Mouse (Mus musculus) brain, adult 2 months (tissue): ENCODE results near the gene Gm498.

Source experiments
- DNase-seq: peaks from one replicate; pipeline ENCODE4 v3.0.0; 2011; ENCODE audit warnings: low read depth, low spot score

Gm498 gene

GRCm38 (mm10) chr7:143866538-143866937, at the start of gene Gm498:
Gene Gm498, plus strand, starts transcription at chr7:143866838.
- no peak for DNase-seq

- no peak for DNase-seq
Measured at GRCm38 (mm10) chr7:143819201-143819600, 47.4 kb upstream of the Gm498 start.

GRCm38 (mm10) chr7:143821241-143821640, 45.4 kb upstream of the Gm498 start:
- DNase-seq = no peak

- DNase-seq = peak; percentile 99
Measured at GRCm38 (mm10) chr7:143822375-143823265, 44.0 kb upstream of the Gm498 start, which contains the start of the genes Nadsyn1 and Dhcr7. Gene Nadsyn1, minus strand, starts transcription at chr7:143822849. Gene Dhcr7, plus strand, starts transcription at chr7:143823145.

- DNase-seq = no peak
Measured at GRCm38 (mm10) chr7:143823266-143823605, 43.4 kb upstream of the Gm498 start.

GRCm38 (mm10) chr7:143826985-143827384, 39.7 kb upstream of the Gm498 start:
- no peak for DNase-seq

GRCm38 (mm10) chr7:143829504-143830331, 36.9 kb upstream of the Gm498 start:
- peak; percentile 99 for DNase-seq

GRCm38 (mm10) chr7:143830399-143830798, 36.2 kb upstream of the Gm498 start:
- no peak for DNase-seq

GRCm38 (mm10) chr7:143832196-143832595, 34.4 kb upstream of the Gm498 start:
- DNase-seq = peak; percentile 12

GRCm38 (mm10) chr7:143832611-143833010, 34.0 kb upstream of the Gm498 start:
- no peak for DNase-seq

- DNase-seq = no peak
Measured at GRCm38 (mm10) chr7:143833581-143834190, 33.0 kb upstream of the Gm498 start.

- DNase-seq = no peak
Measured at GRCm38 (mm10) chr7:143834316-143834715, 32.3 kb upstream of the Gm498 start.

GRCm38 (mm10) chr7:143834972-143835371, 31.7 kb upstream of the Gm498 start:
- peak; percentile 34 for DNase-seq

- peak; percentile 27 for DNase-seq
Measured at GRCm38 (mm10) chr7:143837705-143838358, 28.8 kb upstream of the Gm498 start.

GRCm38 (mm10) chr7:143840121-143840520, 26.5 kb upstream of the Gm498 start:
- DNase-seq = no peak

- DNase-seq = no peak
Measured at GRCm38 (mm10) chr7:143841301-143841700, 25.3 kb upstream of the Gm498 start.

- no peak for DNase-seq
Measured at GRCm38 (mm10) chr7:143848127-143848767, 18.4 kb upstream of the Gm498 start.

GRCm38 (mm10) chr7:143848768-143849482, 17.7 kb upstream of the Gm498 start:
- no peak for DNase-seq

- no peak for DNase-seq
Measured at GRCm38 (mm10) chr7:143868874-143869273, 2.2 kb downstream of the Gm498 start.

- DNase-seq = no peak
Measured at GRCm38 (mm10) chr7:143883717-143884116, 17.1 kb downstream of the Gm498 start.
